Mouse (Mus musculus) ovary, adult 2 months (tissue): ENCODE data around the gene Kdm2a. TPM values are rescaled to one million over a fixed set of nuclear protein-coding genes. Genes with fewer than 3 reads are reported as not detected.

Experiments
- polyA plus RNA-seq: library from polyadenylated mRNA; depleted of rRNA; stranded (reverse); fragments of >200 nt; gene quantifications from 2 replicates; pipeline ENCODE4 v1.2.3, GENCODE M21; 2012; rRNA removed

Kdm2a gene
- 76.1 and 118 TPM in 2 replicates for polyA plus RNA-seq

DNA sequence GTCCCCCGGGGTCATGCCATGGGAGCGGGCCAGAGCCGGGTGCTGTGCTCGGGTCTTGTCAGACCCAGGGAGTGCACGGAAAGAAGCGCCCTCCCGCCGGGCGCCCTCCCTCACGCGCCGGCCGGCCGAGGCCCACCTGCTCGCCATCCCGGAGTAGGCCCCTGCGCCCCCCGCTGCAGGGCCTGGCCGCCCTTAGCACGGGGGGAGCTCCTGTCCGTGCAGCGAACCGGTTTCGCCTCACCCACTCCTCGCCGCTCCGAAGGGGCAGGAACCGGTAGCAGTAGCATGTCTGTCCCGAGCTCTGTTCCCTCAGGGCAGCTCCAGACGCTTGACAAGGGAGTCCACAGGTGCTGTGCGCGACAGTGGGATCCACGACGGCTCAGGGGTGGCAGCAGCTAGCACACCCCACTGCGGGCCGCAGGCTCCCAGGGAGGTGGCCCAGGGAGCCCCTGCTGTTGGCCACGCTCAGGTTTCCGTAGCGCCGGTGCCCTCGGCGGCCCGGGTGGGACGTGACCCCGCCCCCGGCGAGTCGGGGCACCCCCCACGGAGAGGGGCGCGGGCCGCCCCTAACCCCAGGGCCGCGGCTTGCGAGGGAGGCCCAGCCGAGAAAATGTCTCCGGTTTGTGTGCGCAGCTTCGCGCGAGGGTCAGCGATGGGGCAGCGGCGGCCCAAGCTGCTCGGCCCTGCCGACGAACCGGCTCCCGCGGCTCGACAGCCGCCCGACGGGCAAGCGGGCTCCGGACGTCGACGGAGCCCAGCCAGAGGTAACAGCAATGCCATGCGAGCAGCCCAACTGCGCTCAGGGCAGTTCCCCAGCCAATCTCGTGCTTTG is at the start of gene Kdm2a:
Gene Kdm2a, minus strand, starts transcription at position 488 of the 832 bp plus-strand sequence.

DNA sequence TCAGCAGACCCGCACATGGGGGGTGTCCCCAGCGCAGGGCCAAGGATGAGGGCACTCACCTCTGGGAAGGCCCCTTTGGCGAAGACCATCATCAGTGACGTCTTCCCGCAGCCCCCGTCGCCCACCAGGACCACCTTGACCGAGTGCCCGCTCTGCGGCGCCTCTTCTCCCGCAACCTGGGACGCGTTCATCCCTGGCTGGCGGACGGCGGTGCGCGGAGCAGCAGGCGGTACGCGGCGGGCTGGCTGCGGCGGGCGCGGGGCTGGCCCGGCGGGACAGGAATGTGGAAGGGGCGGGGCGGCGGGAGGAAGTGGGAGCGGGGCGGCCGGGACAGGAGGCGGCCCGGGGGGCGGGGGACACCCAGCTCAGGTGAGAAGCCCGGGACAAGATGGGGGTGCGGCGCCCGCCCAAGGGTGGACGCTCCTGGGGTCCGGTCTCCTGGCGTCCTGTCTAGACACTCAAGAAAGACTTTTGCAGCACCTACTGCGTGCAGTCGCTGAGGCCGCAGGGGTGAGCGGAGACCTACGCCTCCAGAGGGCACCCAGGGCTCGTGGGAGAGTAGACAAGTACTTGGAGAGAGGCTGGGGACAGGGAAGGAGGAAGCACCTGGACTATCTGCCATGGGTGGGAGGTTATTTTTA is 41.2 kb upstream of the Kdm2a start, which contains the start of gene Rhod:
Gene Rhod, minus strand, starts transcription at position 272 of the 641 bp plus-strand sequence.

DNA sequence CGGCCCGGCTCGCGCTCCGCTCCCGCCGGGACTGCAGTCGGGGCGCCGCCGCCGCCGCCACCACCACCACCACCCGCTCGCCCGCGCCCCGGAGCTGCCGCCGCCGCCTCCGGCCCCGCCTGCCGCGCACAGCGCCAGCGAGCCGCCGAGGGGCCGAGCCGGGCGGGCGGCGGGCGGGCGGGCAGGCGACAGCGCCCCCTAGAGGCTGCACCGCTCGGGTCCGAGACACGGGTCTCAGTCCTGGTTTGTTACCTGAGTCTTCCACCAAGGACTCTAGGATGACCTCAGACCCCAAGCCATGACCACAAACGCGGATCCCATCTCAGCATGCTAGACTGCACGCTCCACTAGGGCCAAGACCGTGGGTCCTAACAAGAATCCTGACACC is 91.9 kb downstream of the Kdm2a start, which contains the start of gene Grk2:
Gene Grk2, minus strand, starts transcription at position 33 of the 388 bp plus-strand sequence.

DNA sequence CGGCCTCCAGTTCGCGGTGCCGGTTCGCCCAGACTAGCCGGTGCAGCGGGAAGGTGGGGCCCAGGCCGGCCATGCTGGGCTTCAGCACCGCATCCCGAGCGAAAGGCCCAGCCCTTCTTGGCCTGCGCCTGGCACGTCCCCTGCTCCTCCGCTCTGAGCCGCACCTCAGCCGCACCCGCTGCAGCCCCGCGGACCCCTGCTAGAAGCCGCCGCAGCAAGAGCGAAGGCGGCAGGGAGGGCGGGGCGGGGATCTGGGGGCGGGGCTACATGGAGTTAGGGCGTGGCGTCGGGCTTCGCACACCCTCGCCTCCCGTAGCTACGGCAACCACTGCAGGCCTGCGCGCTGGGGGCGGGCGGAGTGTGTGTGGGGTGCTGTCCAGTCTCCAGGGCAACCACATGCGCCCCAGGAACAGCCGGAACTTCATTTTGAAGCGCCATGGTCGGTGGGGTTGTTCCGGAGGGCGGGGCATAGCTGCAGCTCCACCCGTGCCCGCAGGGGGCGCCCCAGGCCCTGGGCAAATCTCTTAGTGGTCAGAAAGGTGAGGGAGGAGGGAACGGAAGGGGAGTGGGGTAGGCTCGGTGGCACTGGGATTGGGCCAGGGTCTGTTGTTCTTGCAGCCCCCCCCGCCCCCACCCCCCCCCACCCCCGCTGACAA is 115.1 kb downstream of the Kdm2a start, which contains the start of gene Ankrd13d:
Gene Ankrd13d, minus strand, starts transcription at position 240 of the 656 bp plus-strand sequence.

DNA sequence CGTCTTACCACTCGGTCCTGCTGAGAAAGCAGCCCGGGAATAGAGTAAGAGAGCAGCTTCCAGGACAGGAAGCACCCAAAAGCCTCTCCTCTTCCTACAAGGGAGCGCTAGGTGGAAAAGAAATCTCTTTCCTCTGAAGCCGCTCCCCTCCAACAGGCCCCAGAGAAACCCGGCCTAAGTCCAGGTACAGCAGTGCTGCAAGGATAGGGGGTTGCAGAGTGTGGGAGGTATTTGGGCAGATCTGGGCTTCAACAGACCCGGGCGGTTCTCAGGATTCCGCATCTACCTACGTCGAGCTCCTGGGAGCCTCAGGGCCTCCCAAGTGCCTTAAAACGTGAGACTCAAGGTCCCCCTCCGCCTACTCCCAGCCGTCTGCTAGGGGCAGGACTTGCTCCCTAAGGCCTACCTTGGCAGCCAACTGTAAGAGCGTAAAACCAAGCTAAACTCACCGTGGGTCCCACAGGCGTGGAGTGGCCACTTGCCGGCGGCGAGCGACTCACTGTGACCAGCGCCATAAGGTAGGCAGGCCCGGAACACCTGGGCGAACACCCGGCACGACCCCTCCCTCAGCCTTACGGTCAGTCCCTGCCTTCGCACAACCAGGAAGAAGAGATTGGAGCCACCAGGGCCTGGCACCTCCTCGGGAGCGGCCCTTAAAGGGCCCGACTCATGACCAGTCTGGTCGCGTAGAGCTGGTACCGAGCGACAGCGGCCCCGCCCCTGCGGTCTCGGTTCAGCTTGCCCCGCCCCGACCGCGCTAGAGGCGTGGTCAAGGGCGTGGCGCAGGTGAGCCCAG is 129.3 kb downstream of the Kdm2a start, which contains the start of gene Ssh3:
Gene Ssh3, minus strand, starts transcription at position 615 of the 796 bp plus-strand sequence.

Other genes with a start within 250 kb of the Kdm2a start
- gene Coro1b, start 249.7 kb downstream of the Kdm2a start, polyA plus RNA-seq: 376 and 395 TPM in 2 replicates
- gene Ptprcap, start 244.7 kb downstream of the Kdm2a start, polyA plus RNA-seq: 32.6 and 49.4 TPM in 2 replicates
- gene Rps6kb2, start 234.9 kb downstream of the Kdm2a start, polyA plus RNA-seq: 34.0 and 51.7 TPM in 2 replicates
- gene Carns1, start 222.8 kb downstream of the Kdm2a start, polyA plus RNA-seq: 11.3 and 12.2 TPM in 2 replicates
- gene Tbc1d10c, start 207.0 kb downstream of the Kdm2a start, polyA plus RNA-seq: 5.6 and 6.3 TPM in 2 replicates
- 485 and 610 TPM in 2 replicates for gene Ppp1ca, start 206.2 kb downstream of the Kdm2a start, polyA plus RNA-seq
- gene Rad9a, start 196.6 kb downstream of the Kdm2a start, polyA plus RNA-seq: 28.8 and 35.2 TPM in 2 replicates
- 39.8 and 49.9 TPM in 2 replicates for gene Clcf1, start 184.0 kb downstream of the Kdm2a start, polyA plus RNA-seq
- gene AC109138.7, start 183.9 kb downstream of the Kdm2a start, polyA plus RNA-seq: not detected in 2 replicates
- 79.9 and 81.1 TPM in 2 replicates for gene Pold4, start 166.4 kb downstream of the Kdm2a start, polyA plus RNA-seq
- 122 and 130 TPM in 2 replicates for gene Ssh3, start 129.1 kb downstream of the Kdm2a start, polyA plus RNA-seq
- gene Ankrd13d, start 115.1 kb downstream of the Kdm2a start, polyA plus RNA-seq: 15.7 and 17.4 TPM in 2 replicates
- gene Grk2, start 92.1 kb downstream of the Kdm2a start, polyA plus RNA-seq: 98.5 and 101 TPM in 2 replicates
- 28.5 and 31.8 TPM in 2 replicates for gene Rhod, start 41.1 kb upstream of the Kdm2a start, polyA plus RNA-seq
- 17.7 and 27.0 TPM in 2 replicates for gene Syt12, start 79.2 kb upstream of the Kdm2a start, polyA plus RNA-seq
- gene 2010003K11Rik, start 100.3 kb upstream of the Kdm2a start, polyA plus RNA-seq: 1.5 and 2.1 TPM in 2 replicates
- 105 and 130 TPM in 2 replicates for gene Pcx, start 112.2 kb upstream of the Kdm2a start, polyA plus RNA-seq
- gene Lrfn4, start 217.4 kb upstream of the Kdm2a start, polyA plus RNA-seq: 90.2 and 96.9 TPM in 2 replicates
- 174 TPM in 2 replicates for gene Rce1, start 227.4 kb upstream of the Kdm2a start, polyA plus RNA-seq